Mouse (Mus musculus): Measurements from ENCODE around the gene Cyp2c37. TPM values are rescaled to one million over a fixed set of nuclear protein-coding genes. Genes with fewer than 3 reads are reported as not detected.
"Not testable (repeated sequence)": the region's sequence is repeated elsewhere in the genome, so short reads cannot be mapped to it uniquely, and the experiment has no call there.

Cyp2c37 gene
- not detected in 2 replicates for polyA plus RNA-seq (2012; ENCODE audit: insufficient read depth, insufficient read length, low replicate concordance, missing spikeins)

DNA sequence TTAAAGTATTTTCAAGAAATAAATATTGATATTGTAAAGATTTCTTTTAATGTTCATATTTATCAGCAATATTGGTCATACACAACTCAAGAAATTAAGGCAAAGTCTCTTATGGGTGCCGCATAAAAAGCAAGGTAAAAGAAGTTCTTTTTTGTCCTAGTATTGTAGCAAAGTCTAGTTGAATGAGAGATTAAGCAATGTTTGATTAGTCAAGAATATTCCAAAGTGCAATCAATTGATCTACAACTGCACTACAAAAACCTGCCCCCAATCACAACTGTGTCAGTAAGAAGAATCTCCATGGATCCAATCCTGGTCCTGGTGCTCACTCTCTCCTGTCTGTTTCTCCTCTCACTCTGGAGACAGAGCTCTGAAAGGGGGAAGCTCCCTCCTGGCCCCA, at the start of gene Cyp2c37:
Gene Cyp2c37, plus strand, starts transcription at position 285 of the 400 bp plus-strand sequence.
- H3K4me1 ChIP-seq (ENCODE audit: control insufficient read depth, insufficient read depth, low read length); H3K27ac ChIP-seq (ENCODE audit: insufficient read depth, low read depth, low read length): not testable (repeated sequence)
- 100% methylated on average over 1 of the region's 1 CpGs for WGBS

DNA sequence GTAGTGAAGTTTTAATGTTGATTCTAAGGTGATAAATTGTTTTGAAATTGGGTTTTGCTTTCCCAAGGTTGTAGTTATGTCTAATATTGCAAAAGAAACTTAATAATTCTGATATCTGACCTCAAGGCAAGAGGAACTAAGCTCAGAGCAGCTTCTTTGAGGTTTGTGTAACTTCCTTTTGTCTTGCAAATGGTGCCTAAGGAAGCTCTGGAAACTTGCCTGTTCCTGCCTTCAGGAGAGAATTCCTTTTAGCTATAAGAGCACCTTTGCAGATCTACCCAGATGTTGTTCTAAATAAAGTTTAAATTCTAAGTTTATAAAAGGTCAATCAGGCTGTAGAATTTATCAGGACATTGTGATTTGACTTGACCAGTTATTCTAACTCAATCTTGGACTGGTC, 31.4 kb upstream of the Cyp2c37 start:
- H3K4me1 ChIP-seq (ENCODE audit: control insufficient read depth, insufficient read depth, low read length); H3K4me3 ChIP-seq (ENCODE audit: insufficient read depth, low read depth, low read length); H3K27ac ChIP-seq (ENCODE audit: insufficient read depth, low read depth, low read length): not testable (repeated sequence)

More for the DNA sequence above, at the start of gene Cyp2c37:
- not testable (repeated sequence) for H3K4me3 ChIP-seq (ENCODE audit: insufficient read depth, low read depth, low read length)

DNA sequence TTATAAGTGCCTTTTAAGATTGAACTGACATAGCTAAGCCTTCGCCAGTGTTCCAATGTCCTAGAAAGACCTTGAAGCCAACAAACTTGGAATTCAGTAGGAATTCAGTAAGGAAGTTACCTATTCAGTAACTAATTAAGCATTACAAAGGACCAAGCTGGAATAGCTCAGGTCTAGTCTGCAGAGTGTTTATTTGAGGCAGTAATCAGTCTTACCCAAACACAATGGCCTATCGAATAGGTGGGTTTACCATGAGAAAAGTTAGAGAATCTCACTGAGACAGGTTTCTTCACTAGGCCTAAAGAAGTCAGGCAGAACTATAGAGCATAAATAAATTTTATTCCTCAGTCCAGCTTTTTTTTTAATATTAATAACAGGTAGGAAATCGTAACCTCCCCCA, 21.1 kb upstream of the Cyp2c37 start:
- H3K4me1 ChIP-seq (ENCODE audit: control insufficient read depth, insufficient read depth, low read length); H3K27ac ChIP-seq (ENCODE audit: insufficient read depth, low read depth, low read length); H3K4me3 ChIP-seq (ENCODE audit: insufficient read depth, low read depth, low read length): not testable (repeated sequence)
- WGBS = 90% methylated on average over 3 of the region's 3 CpGs

DNA sequence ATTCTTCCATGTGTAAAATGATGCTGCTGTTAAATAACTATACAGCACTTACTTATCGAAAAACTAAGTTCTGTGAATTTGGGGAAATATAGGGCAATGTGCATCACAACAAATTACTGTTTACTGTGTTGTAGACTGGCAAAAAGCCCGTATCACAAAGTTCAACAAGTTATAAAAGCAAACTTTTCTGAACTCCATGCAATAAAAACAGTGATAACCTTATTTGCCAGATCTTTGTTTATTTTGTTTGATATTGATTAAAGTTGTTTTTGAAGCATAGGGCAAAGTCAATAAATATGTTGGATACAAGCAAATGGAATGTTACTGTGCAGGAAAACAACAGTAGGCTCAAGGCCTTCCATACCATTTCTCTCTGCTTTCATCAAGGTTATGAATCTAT, 2.8 kb upstream of the Cyp2c37 start:
- Histone ChIP-seq H3K4me1 (ENCODE audit: control insufficient read depth, insufficient read depth, low read length) (no peaks in the 10 kb centered on the region), H3K4me3 (ENCODE audit: insufficient read depth, low read depth, low read length) (no peak overlapping the region), H3K27ac (ENCODE audit: insufficient read depth, low read depth, low read length) (no peak overlapping the region)
- TF ChIP-seq CTCF (IDR thresholded peaks at IDR 0.05; ENCODE audit: insufficient read depth, low read depth, low read length) = no peak
- no peak for TF ChIP-seq POLR2A (IDR thresholded peaks at IDR 0.05; ENCODE audit: insufficient read depth, low read depth, low read length)
- WGBS = 71% methylated on average over 2 of the region's 2 CpGs

Other genes with a start within 250 kb of the Cyp2c37 start
- gene Cyp2c40, start 179.6 kb upstream of the Cyp2c37 start, polyA plus RNA-seq (2012; ENCODE audit: insufficient read depth, insufficient read length, low replicate concordance, missing spikeins) = not detected in 2 replicates
- gene Cyp2c69, start 105.6 kb upstream of the Cyp2c37 start, polyA plus RNA-seq (2012; ENCODE audit: insufficient read depth, insufficient read length, low replicate concordance, missing spikeins) = not detected in 2 replicates
- not detected in 2 replicates for gene Cyp2c54, start 81.4 kb downstream of the Cyp2c37 start, polyA plus RNA-seq (2012; ENCODE audit: insufficient read depth, insufficient read length, low replicate concordance, missing spikeins)
- not detected in 2 replicates for gene Cyp2c50, start 97.3 kb downstream of the Cyp2c37 start, polyA plus RNA-seq (2012; ENCODE audit: insufficient read depth, insufficient read length, low replicate concordance, missing spikeins)
- not detected in 2 replicates for gene Cyp2c70, start 194.9 kb downstream of the Cyp2c37 start, polyA plus RNA-seq (2012; ENCODE audit: insufficient read depth, insufficient read length, low replicate concordance, missing spikeins)